Mouse (Mus musculus): ENCODE measurements around the gene Lemd1.
"Not testable (repeated sequence)": the region's sequence is repeated elsewhere in the genome, so short reads cannot be mapped to it uniquely, and the experiment has no call there.

Gene Lemd1

DNA sequence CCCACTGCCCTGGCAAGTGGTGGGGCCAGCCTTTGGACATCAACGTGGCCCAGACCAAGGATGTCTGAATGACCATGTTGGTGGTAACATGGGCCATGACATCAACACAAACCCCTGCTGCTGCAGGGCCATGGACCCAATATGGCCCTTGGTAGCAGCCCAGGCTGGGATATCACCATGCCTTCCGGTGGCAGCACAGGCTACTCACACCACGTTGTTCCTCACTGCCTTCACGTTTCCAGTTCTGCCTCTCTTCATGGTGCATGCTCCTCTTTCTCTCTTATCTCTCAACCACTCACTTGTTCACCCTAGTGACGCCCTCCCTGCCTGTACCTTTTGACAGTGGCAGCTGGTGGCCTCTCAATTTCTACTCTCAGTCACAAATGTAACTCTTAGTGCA lies 53.8 kb downstream of the Lemd1 start:
- no peak for DNase-seq (ENCODE audit: low spot score)

DNA sequence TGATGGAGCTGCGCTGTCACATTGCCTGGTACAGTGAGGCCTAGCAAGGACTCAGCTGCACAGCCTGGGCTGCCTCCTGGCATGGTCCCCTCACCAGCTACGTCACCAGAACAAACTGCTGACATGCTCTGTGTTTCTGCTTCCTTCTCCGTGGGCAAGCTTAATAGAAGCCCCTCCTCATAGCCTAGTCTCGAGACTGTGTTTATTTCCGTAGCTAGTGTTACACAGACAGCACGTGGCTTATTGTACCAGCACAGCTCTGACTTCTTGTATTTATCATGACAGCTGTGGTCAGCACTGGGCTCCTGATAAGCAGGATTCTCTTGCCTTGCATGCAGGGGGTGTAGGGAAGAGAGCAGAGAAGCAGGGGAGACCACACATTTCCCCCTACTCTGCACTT lies 54.9 kb downstream of the Lemd1 start:
- DNase-seq (ENCODE audit: low spot score): no peak

DNA sequence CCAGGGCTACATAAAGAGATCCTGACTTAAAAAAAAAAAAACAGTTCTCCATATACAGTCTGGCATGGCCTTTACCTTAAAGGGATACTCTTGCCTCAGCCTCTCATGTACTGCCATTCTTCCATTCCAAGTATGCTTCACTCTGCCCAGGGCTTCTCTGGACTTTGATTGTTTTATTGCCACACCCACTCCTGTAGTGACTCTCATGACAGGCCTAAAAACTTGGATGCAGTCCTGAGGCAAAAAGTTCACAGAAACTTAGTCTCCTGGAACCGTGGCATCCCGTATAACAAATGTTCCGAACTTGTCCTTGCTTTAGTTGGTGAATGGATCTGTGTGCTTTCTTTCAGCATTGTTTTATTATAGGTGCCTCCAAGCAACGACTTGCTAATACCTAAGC lies 55.4 kb downstream of the Lemd1 start:
- DNase-seq (ENCODE audit: low spot score): no peak

DNA sequence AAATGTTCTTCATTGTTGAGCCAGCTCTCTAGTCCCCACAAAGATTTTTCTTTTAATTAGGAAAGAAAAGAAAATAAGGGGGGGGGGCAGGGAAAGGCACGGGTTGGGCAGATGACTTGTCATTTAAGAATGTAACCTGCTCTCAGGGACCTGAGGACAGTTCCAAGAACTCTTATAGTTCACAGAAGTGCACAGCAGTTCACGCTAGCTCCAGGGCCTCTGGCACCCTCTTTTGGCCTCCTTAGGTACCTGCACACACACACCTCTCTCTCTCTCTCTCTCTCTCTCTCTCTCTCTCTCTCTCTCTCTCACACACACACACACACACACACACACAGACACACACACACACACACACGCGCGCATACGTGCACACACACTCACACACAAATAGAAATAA lies 63.2 kb downstream of the Lemd1 start:
- DNase-seq (ENCODE audit: low spot score): no peak

DNA sequence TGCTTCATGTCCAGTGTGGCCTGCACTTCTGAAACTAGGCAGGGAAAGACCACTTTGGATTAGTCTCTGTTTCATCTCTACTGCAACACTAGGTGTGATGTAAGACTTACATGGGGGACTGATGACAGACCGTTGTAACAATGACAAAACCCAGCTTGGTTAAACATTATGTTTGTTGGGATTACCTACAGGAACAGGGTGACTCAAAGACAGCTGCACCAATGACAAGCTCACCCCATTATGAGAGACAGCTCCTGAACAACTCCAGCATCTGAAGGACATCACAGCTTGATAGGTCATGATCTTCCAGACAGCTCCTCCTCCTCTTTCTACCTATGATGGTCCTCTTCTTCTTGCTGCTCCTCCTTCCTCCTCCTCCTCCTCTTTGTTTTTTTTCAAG lies 69.1 kb downstream of the Lemd1 start:
- no peak for DNase-seq (ENCODE audit: low spot score)

DNA sequence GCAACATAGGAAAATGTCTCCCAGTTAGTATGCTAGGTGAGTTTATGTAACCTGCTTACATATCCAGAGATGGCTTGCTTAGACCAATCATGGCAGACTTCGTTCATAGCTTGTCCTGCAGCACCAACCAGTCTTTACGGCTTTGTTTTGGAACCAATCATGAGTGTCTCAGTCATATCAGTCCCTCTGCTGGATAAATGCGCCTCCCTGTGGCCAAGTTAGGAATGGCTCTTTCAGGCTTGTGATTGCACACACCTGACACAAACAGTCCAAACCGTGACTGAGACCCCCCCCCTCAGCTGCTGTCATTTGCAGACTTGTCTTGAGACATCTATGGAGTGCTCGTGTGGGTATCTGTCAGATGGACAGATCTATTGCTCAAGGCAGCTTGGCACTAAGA lies 69.8 kb downstream of the Lemd1 start:
- DNase-seq (ENCODE audit: low spot score): no peak

DNA sequence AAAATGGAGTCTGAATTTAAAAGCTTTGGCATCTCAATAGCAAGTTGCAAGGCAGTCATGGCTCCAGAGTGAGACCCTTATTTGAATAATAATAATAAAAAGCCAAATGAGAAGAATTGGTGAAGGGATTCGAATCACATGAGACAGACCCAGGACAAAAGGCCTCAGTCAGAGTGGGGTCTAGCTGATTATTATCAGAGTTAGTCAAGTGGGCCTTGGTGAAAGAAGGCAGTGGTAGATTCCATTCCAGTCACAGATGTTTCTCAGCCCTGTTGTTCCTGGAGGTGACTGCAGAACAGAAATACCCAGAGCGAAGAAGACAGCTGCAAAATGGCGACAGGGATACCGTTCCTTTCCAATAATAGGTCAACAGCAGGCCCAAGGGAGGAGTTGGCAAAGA lies 72.4 kb downstream of the Lemd1 start:
- no peak for DNase-seq (ENCODE audit: low spot score)

DNA sequence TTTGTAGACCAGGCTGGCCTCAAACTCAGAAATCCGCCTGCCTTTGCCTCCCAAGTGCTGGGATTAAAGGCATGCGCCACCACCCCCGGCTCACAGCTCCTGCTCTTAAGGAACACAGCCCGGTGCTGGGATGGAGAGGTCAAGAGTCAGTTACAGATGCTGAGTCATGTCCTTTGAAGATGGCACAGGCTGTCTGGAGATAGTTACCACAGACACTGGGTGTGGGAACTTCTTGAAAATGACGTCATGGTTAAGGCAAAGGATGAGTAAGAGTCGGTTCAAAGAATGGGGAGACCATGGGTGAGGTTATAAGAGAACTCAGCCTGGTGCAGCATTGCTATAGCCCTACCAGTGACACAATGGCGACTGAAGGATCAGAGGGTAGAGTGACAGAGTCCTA lies 73.3 kb downstream of the Lemd1 start:
- DNase-seq (ENCODE audit: low spot score): no peak

DNA sequence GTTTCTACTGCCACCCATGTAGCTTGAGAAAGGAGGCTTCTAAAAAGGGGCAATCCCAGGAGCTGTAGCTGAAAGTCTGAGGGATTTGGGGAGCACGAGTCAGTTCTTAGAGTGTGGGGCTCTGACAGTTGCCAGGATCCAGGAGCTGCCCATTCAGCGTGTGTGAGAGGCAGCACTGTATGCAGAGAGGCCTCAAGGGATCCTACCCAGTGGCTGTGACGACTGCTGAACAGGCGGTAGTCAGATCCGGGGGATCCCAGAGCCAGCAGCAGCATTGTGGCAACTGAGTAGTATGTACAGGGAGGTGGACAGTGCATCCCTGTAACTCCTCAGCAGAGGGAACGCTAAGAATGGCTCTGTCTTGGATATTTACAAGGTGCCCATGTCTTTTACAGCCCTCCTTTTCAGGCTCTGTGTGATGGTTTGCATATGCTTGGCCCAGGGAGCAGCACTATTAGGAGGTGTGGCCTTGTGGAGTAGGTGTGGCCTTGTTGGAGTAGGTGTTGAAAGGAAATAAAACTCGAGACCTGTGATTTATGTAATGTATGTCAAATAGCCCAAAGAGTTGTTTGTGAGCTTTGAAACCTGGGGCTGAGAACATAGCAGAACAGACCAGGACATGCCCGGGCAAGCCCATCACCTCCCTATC lies 74.1 kb downstream of the Lemd1 start:
- DNase-seq (ENCODE audit: low spot score): no peak

DNA sequence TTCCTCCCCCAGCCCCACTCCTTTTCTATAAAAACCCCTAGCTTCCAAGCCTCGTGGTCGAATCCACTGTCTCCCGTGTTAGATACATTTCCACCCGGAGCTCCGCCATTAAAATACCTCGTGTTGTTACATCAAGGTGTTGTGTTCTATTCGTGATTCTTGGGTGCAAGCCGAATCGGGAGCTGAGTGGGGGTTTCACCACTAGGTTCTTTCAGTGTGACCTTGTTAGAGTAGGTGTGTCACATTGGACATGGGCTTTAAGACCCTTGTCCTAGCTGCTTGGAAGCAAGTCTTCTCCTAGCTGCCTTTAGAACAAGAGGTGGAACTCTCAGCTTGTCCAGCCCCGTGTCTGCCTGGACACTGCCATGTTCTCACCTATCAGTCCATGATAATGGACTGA lies 74.7 kb downstream of the Lemd1 start:
- no peak for DNase-seq (ENCODE audit: low spot score)

DNA sequence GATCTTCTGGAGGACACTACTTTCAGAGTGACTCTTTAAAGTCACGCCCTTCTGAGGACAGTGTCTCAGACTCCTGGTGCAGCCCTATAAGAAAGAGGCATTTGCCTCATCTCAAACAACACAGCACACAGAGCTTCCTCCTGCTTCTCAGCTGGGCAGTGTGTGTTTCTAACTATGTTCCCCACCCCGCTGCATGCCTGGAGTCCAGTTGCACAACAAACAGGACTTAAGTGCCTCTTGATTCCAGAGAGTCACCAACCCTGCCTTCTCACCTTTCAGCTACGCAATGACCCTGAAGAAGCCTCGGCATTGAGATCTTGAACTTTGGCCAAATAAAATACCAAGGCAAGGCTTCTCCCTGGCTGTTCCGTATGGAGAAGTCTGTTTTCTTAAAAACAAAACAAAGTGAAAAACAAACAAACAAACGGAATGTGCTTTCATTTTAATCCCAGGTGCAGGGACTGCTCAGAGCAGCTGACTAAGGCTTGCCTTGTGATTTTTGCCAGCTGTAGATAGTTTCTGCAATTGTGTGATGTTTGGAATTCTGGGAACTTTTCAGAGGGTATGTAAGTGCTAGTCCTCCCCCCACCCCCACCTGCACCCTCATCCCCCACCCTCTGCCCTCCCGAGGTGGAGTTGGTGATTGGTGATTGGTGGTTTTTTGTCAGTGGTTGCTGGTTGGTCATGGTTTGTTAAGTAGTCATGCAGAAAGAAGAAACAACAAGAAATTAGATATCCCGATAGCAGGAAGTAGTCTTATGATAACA lies 75.7 kb downstream of the Lemd1 start:
- DNase-seq (ENCODE audit: low spot score): no peak

DNA sequence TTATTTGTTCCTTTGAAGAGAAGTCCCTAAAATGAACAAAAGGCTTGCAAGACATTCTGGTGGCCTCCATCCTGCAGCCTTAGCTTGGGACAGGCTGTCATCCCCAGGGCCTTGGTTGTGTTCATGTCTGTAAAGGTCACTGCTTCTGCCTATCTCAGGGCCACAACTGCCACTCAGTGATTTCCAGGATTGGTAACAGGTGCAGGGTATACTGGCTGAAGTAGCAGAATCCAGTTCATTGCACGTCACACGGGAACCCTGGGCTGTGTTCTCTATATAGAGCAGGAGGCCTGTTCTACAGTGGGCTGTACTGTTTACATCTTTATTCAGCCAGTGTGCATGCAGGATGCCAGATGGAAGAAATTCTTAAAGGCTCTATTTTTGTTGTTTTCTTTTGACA lies 76.7 kb downstream of the Lemd1 start:
- DNase-seq (ENCODE audit: low spot score): no peak

DNA sequence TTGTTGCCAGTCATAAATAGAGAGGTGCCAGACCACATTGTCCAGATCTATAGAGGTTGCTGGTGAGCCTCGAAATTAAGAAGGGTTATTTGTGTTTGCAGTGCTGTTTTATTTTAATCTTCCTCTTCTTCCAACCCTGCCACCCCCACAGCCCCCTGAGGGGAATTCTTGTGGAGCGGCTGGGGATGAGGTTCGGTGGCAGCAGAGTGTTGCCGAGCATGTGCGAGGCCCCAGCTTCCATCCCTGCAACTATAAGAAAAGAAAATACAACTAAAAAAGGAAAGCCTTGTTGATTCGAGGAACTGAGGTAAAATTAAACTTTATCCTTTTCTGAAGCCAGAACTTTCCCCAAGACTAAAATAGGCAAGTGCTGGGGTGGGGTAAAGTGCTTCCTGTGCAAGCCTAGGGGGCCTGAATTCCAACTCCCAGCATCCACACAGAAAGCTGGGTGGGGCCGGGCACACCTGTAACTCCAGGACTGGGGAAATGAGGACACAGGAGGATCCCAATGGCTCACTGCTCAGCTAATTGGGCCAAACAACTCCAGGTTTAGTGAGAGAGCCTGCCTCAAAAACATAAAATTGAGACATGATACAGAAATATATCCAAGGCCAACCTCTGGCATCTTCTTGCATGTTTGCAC lies 77.3 kb downstream of the Lemd1 start:
- DNase-seq (ENCODE audit: low spot score): no peak

DNA sequence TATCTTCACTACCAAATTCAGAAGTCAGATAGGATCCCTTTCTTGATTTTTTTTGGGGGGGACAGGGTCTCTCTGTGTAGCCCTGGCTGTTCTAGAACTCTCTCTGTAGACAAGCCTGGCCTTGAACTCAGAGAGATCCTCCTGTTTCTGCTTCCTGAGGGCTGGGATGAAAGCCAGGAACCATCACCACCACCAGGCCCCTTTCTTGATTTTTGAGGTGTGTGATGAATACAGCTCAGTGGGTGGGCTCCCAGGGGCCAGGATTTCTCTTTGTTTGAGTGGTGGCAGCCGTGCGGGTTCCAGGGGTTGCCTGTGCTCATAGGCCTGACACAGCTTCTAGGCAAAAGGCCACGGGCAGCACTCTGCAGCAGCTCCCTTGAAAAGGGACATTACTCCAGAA lies 80.0 kb downstream of the Lemd1 start:
- no peak for DNase-seq (ENCODE audit: low spot score)

DNA sequence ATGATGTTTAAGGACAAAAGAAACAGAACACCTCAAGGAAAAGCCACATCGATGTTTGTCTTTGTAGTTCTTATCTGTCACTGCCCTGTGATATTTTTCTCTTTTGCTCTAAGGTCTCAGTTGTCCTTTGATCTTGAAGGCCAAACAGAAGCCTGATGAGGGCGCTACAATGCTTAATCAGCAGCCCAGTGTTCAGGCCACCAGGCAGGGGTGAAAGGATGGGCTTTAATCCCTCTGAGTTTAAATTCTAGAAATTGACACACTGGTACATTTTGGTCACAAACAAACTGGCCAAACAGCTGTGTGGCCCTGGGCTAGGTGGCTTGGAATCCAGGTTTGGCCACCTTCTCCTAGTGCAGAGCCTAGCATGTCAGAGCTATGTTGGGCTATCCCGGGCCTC lies 85.5 kb downstream of the Lemd1 start:
- no peak for DNase-seq (ENCODE audit: low spot score)

DNA sequence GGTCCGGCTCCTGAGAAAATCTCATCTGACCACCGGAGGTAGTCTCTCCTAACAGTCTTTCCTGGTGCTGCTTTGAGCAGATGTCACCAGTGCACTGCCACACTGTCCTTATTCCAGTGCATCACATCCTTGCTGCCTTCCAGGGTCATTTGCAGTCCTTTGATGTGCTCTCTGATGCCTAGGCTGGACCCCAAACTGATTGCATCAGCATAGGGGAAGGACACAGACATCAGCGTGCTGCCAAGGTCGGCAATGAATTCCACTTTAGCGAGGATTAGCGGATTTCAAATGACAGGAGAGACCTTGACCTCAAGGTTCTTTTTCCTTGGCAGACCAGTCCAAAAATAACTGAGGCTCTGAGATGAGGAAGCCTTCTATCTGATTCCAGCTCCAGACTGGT lies 85.9 kb downstream of the Lemd1 start:
- DNase-seq (ENCODE audit: low spot score): no peak

DNA sequence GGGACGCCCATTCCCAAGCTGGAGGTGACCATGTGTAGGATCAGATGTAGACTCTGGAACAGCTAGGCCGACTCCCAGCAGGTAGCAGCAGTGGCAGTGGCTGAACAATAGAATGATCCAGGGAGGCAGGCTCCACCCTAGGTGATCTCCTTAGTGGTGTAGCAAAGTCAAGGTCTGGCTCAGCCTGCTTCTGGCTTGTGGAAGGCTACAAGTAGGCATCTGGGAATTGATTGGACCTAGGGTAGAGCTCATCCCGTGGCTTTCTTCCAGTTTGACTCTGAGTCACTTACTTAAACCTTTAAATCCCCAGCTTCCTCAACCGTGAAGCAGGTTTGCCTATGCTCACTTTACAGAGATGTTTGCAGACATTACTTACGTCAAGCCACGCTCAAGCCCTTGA lies 89.4 kb downstream of the Lemd1 start:
- not testable (repeated sequence) for DNase-seq (ENCODE audit: low spot score)

DNA sequence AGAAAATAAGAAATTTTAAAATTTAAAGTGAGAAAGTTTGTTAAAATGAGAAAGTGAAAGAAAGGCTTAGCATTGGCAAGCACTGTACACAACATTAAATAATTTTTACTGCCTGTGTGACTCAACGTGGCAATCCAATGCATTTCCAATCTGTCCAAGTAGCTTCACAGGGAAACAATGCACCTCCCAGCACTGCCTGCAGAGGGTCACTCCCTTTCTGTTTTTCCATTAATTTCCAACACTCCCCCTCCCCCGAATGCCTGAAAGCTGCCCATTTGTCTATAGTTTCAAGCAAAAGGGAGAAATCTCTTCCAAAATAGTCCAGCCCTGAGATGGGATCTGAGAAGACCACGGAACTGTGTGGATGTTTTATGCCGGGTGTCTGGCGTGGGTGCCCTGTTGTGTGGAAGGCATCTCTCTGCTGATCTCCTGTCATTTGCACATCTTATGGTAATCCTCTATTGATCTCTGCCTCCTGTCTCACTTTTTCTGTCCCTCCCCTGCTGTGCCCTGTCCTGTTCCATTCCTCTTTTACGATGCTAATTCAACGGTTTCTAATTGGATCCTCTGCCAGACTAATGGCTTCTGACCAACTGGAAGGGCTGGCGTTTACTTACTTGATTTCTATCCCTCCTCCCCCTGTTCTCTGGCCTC lies 90.4 kb downstream of the Lemd1 start:
- DNase-seq (ENCODE audit: low spot score): no peak

DNA sequence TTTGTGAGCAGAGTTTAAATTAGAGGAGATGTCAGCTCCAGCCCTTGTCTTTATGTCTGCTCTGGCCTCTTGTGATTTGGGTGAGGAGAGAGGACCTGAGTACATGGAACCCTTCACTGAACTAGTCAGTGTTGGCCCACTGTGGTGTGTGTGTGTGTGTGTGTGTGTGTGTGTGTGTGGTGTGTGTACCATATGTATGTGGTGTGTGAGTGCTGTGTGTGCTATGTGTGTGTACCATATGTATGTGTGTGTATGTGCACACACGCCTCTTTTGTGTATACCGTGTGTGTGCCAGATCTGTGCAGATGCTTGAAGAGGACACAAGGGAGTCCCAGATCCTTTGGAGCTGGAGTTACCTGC lies 90.9 kb downstream of the Lemd1 start:
- no peak for DNase-seq (ENCODE audit: low spot score)

DNA sequence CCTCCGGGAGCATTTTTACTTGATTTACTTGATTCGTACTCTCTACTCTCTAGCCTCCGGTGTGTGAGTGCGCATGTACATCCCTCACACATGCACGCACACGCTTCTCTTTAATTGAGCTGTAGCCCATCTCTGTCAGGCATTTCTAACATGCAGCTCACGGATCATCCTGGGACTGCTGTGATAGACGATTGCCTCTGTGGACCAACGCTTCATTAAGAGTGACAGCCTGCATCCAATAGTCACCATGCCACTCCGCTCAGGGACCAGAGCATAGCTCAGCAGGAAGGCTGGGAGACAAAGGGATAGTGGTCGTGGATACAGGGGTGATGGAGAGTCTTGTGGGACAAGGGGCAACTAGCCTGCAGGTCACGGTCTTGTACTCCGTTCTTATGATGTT lies 91.8 kb downstream of the Lemd1 start:
- DNase-seq (ENCODE audit: low spot score): no peak

DNA sequence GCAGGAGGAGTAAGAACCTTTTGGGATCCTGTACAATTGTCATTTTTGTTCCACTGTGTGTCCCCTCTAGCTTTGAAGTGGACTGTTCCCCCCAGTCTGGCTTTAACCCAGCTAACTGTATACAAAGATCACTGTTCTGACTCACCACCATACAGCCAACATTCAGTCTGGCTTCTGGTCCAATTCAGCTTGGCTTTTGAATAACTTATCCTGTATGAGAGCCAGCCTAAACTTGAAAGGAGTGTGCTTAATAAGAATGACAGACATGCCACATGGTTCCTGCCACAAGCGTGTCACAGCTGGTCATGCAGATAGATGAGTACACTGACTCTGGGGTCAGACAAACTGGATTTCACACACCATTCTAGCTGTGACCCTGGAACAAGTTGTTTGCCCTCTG lies 95.5 kb downstream of the Lemd1 start:
- no peak for DNase-seq (ENCODE audit: low spot score)

DNA sequence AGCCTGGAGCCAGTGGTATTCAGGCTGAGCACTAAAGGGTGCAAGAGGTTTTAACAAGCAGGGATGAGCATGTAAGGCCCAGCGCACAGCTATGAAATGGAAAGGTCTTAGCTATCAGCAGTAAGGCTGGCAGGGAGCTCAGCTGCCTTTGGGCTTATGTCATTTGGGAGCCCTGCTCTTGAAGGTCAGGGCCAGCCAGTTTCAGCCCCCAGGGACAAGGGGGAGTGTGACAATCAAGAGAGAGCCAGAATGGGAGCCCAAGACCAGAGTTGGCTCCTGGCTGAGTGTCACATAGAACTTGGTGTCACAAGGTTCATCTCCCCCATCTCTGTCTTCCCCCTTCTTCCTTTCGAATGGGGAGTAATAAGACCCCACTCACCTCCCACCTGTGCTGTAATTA lies 96.2 kb downstream of the Lemd1 start:
- no peak for DNase-seq (ENCODE audit: low spot score)

DNA sequence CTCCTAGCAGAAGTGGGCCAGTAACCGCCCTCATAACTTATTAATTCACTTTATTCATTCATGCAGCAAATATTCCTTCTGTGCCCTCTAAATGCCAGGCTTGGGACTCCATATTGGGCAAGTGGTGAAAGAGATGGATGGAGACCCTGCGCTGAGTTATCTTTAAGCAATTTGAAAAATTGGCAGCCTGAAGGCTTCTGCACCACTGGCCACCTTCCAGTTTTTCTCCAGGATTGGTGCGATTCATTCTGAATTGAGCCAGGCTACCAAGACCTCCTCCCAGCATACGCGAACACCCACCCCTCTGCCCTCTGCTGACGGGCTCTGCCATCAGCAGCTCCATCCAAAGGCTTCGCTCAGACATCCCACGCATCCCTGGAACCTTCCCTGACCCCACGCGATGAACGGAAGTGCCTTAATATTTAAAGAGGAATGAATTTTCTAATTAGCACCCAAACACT lies 96.8 kb downstream of the Lemd1 start:
- DNase-seq (ENCODE audit: low spot score): no peak

All from T-cell, adult 2 months (primary cell).